Mouse (Mus musculus) neural tube, embryonic 11.5 days (tissue): ENCODE results near the gene Lefty1. TPM values are rescaled to one million over a fixed set of nuclear protein-coding genes. Genes with fewer than 3 reads are reported as not detected.
"Not testable (repeated sequence)": the region's sequence is repeated elsewhere in the genome, so short reads cannot be mapped to it uniquely, and the experiment has no call there.

ENCODE experiments used
- ATAC-seq: fragments of 200-750 bp; cut with Nextera tagmentation; 2 replicates; pipeline ENCODE4 v1.8.0; 2017; ENCODE audit warnings: moderate number of reproducible peaks, mild to moderate bottlenecking, moderate TSS enrichment, moderate library complexity; ENCODE audit not compliant: insufficient read depth, low FRiP score, low TSS enrichment
- DNase-seq: peaks from one replicate; pipeline ENCODE4 v3.0.0-alpha.2; 2015; ENCODE audit warnings: low spot score
- H3K27ac ChIP-seq: fragments of 300-500 bp; sonication (generic); 2 replicates; pipeline ENCODE4 v1.5.1; 2014; ENCODE audit warnings: low read depth, mild to moderate bottlenecking, low read length
- H3K27me3 ChIP-seq: fragments of 300-500 bp; sonication (generic); 2 replicates; pipeline ENCODE4 v1.6.1; 2014; ENCODE audit warnings: mild to moderate bottlenecking, low read length, mixed read lengths; ENCODE audit not compliant: control insufficient read depth, insufficient read depth
- H3K36me3 ChIP-seq: fragments of 300-500 bp; sonication (generic); 2 replicates; pipeline ENCODE4 v1.6.1; 2014; ENCODE audit warnings: mild to moderate bottlenecking, low read length, moderate library complexity, mixed read lengths; ENCODE audit not compliant: control insufficient read depth, insufficient read depth
- H3K4me1 ChIP-seq: fragments of 300-500 bp; sonication (generic); 2 replicates; pipeline ENCODE4 v1.6.1; 2014; ENCODE audit warnings: low read length, mixed read lengths; ENCODE audit not compliant: control insufficient read depth, insufficient read depth
- H3K4me2 ChIP-seq: fragments of 300-500 bp; sonication (generic); 2 replicates; pipeline ENCODE4 v1.6.1; 2014; ENCODE audit warnings: low read depth, mild to moderate bottlenecking, moderate library complexity
- H3K4me3 ChIP-seq: fragments of 300-500 bp; sonication (generic); 2 replicates; pipeline ENCODE4 v1.5.1; 2014; ENCODE audit warnings: low read depth, low read length
- H3K9ac ChIP-seq: fragments of 300-500 bp; sonication (generic); 2 replicates; pipeline ENCODE4 v1.6.1; 2014; ENCODE audit warnings: mild to moderate bottlenecking, low read length
- H3K9me3 ChIP-seq: fragments of 300-500 bp; sonication (generic); 2 replicates; pipeline ENCODE4 v1.6.1; 2016; ENCODE audit warnings: low read length; ENCODE audit not compliant: control insufficient read depth
- WGBS: fragments of 180-500 bp; shearing (Covaris S2); extraction: QIAGEN DNeasy Blood & Tissue Kit; methylation state at CpG from one replicate; pipeline ENCODE4 v1.1.7; 2014; 5-methylcytosine and 5-hydroxymethylcytosine counted together
- polyA plus RNA-seq: library from polyadenylated mRNA; unstranded; fragments of >200 nt; fragmentation: Nextera tagmentation; extraction: Ambion mirVana; gene quantifications from 2 replicates; pipeline ENCODE4 v1.2.1, GENCODE M21; 2014

Gene Lefty1
- 0.39 and 0.41 TPM in 2 replicates for polyA plus RNA-seq

- ATAC-seq (no peak), DNase-seq (no peak)
- WGBS, result 9% methylated on average over 21 of the region's 21 CpGs
- peak within 1 kb of the TSS; percentile 18; the same call in 1 of the 2 replicates for H3K9ac ChIP-seq
- no peak within 1 kb of the TSS for H3K27ac ChIP-seq
- no peaks in the 10 kb centered on the region for H3K9me3 ChIP-seq
- H3K4me3 ChIP-seq, result no peak within 1 kb of the TSS
- no peaks in the 10 kb centered on the region; the same call in none of the 2 replicates for H3K4me1 ChIP-seq
- no peak within 1 kb of the TSS; the same call in 1 of the 2 replicates for H3K4me2 ChIP-seq
- peaks cover 36% of the 10 kb centered on the region for H3K27me3 ChIP-seq
- no peaks in the 10 kb centered on the region for H3K36me3 ChIP-seq
Observed at GRCm38 (mm10) chr1:180934467-180935419, at the start of gene Lefty1. Gene Lefty1 (plus strand): TSS chr1:180935022.

DNA sequence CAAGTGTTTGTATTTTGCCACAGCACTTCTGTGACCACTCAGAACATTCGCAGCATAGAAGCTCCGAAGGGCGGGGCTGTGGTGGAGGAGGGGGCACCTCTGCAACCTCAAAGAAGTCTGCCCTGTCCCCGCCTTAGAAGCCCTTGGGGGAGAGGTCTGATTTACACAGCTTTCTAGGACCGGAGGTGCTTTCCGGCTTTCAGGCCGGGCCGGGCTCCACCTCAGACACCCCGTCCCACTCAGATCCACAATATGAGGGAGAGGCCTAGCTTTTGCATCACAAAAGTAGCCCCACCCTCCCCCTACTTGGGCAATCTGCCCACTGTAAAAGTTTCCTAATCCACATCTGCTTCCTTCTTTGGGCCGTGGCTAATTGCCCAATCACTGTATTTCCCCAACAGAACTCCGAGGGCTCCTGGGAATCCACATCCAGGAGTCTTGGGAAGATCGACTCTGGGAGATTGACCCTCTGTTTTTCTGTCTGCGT lies 46.2 kb upstream of the Lefty1 start:
- H3K4me3 ChIP-seq, result no peak overlapping the region
- 1% methylated on average over 13 of the region's 13 CpGs for WGBS
- ATAC-seq (peak; percentile 38; the same call in 1 of the 2 replicates), DNase-seq (no peak)
- H3K9ac ChIP-seq, result no peak overlapping the region
- H3K9me3 ChIP-seq, result no peaks in the 10 kb centered on the region
- H3K4me2 ChIP-seq, result peak overlapping the region; percentile 19; the same call in 1 of the 2 replicates
- H3K36me3 ChIP-seq, result no peaks in the 10 kb centered on the region
- peaks cover 8% of the 10 kb centered on the region; the same call in 1 of the 2 replicates for H3K4me1 ChIP-seq
- peaks cover 8% of the 10 kb centered on the region; the same call in 1 of the 2 replicates for H3K27me3 ChIP-seq
- H3K27ac ChIP-seq, result no peak overlapping the region

- Histone ChIP-seq H3K4me2 (peak overlapping the region; percentile 19; the same call in 1 of the 2 replicates), H3K4me1 (peaks cover 8% of the 10 kb centered on the region; the same call in 1 of the 2 replicates), H3K9me3 (no peaks in the 10 kb centered on the region), H3K9ac (no peak overlapping the region), H3K4me3 (no peak overlapping the region), H3K27ac (no peak overlapping the region), H3K27me3 (peaks cover 13% of the 10 kb centered on the region; the same call in 1 of the 2 replicates), H3K36me3 (no peaks in the 10 kb centered on the region)
- DNase-seq (no peak), ATAC-seq (peak; percentile 41; the same call in 1 of the 2 replicates)
- 27% methylated on average over 7 of the region's 7 CpGs for WGBS
Observed at GRCm38 (mm10) chr1:180889172-180889571, 45.6 kb upstream of the Lefty1 start.

DNA sequence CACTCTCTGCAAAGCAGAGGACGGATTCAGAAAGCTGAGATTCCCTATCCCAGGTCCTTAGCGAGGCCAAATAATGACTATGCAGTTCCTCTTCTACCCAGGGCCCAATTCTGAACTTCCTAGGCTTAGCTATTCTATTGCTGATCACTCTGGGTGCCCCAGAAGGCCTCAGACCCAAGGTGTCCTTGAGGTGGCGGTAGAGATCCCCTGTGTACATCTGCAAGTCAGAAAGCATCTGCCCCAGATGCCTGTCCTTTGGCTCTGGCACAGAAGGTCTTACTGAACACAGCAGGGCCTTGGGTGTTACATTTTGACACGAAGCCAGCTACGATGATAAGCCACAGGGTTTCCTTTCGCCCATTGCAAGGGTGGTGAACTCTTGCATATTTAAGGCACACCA lies 45.0 kb upstream of the Lefty1 start:
- no peak overlapping the region for H3K9ac ChIP-seq
- no peaks in the 10 kb centered on the region for H3K9me3 ChIP-seq
- no peak overlapping the region for H3K4me2 ChIP-seq
- no peak overlapping the region for H3K27ac ChIP-seq
- H3K4me3 ChIP-seq, result no peak overlapping the region
- no peak for ATAC-seq
- H3K4me1 ChIP-seq, result peaks cover 8% of the 10 kb centered on the region; the same call in 1 of the 2 replicates
- DNase-seq, result no peak
- 33% methylated on average over 6 of the region's 6 CpGs for WGBS
- H3K27me3 ChIP-seq, result peaks cover 15% of the 10 kb centered on the region
- no peaks in the 10 kb centered on the region for H3K36me3 ChIP-seq

DNA sequence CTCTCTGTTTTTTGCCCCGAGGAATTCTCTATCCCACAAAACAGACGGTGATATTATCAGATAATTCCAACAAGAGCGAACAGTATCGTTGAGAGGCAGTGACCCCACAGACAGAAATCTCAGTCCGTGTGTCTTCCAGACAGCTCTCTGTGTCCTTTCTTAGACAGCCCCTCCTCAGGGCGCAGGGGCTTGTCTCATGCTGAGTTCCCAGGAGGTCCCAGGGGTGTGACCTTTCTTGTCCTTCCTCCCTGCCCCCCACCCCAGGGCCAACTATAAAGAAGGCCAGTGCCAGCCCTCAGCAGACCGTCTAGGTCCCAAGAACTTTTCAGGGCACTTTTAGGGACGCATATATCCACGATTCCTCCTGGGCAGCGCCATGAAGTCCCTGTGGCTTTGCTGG lies 42.0 kb upstream of the Lefty1 start, which contains the start of gene Lefty2:
TSS of gene Lefty2 (plus strand) at position 301 of the 400 bp plus-strand sequence.
- whole genome bisulfite sequencing, result 68% methylated on average over 10 of the region's 10 CpGs
- H3K9me3 ChIP-seq, result no peaks in the 10 kb centered on the region
- DNase-seq, result no peak
- H3K4me2 ChIP-seq, result no peak within 1 kb of the TSS
- H3K27ac ChIP-seq, result no peak within 1 kb of the TSS
- peaks cover 8% of the 10 kb centered on the region; the same call in 1 of the 2 replicates for H3K4me1 ChIP-seq
- H3K9ac ChIP-seq, result no peak within 1 kb of the TSS
- H3K4me3 ChIP-seq, result no peak within 1 kb of the TSS
- no peak for ATAC-seq
- H3K27me3 ChIP-seq, result peaks cover 24% of the 10 kb centered on the region
- H3K36me3 ChIP-seq, result no peaks in the 10 kb centered on the region

GRCm38 (mm10) chr1:180894088-180894987 lies 40.5 kb upstream of the Lefty1 start:
- Histone ChIP-seq H3K4me3 (peak overlapping the region; percentile 12; the same call in 1 of the 2 replicates), H3K27me3 (peaks cover 24% of the 10 kb centered on the region), H3K4me2 (peak overlapping the region; percentile 21)
- DNase-seq, H3K9ac ChIP-seq, H3K4me1 ChIP-seq, H3K27ac ChIP-seq, H3K36me3 ChIP-seq, H3K9me3 ChIP-seq, ATAC-seq: not testable (repeated sequence)
- WGBS, result 4% methylated on average over 44 of the region's 51 CpGs

- H3K9ac ChIP-seq, result no peak overlapping the region
- no peaks in the 10 kb centered on the region for H3K9me3 ChIP-seq
- H3K4me3 ChIP-seq, result no peak overlapping the region
- no peak overlapping the region for H3K4me2 ChIP-seq
- DNase-seq (no peak), ATAC-seq (no peak)
- WGBS, result 0% methylated on average over 4 of the region's 4 CpGs
- H3K4me1 ChIP-seq, result peaks cover 9% of the 10 kb centered on the region; the same call in 1 of the 2 replicates
- H3K36me3 ChIP-seq, result peaks cover 3% of the 10 kb centered on the region; the same call in 1 of the 2 replicates
- no peak overlapping the region for H3K27ac ChIP-seq
- no peaks in the 10 kb centered on the region for H3K27me3 ChIP-seq
Observed at GRCm38 (mm10) chr1:180901107-180901506, 33.7 kb upstream of the Lefty1 start.

GRCm38 (mm10) chr1:180902915-180903314 lies 31.9 kb upstream of the Lefty1 start:
- H3K27me3 ChIP-seq, result no peaks in the 10 kb centered on the region
- no peak for ATAC-seq
- no peak for DNase-seq
- no peak overlapping the region for H3K27ac ChIP-seq
- no peaks in the 10 kb centered on the region for H3K9me3 ChIP-seq
- peaks cover 9% of the 10 kb centered on the region; the same call in 1 of the 2 replicates for H3K4me1 ChIP-seq
- WGBS, result 36% methylated on average over 5 of the region's 5 CpGs
- H3K4me2 ChIP-seq, result no peak overlapping the region
- peaks cover 5% of the 10 kb centered on the region for H3K36me3 ChIP-seq
- no peak overlapping the region for H3K4me3 ChIP-seq
- H3K9ac ChIP-seq, result no peak overlapping the region
